Mouse (Mus musculus) neural tube, embryonic 11.5 days (tissue): ENCODE results near the gene Dnajc1. TPM values are rescaled to one million over a fixed set of nuclear protein-coding genes. Genes with fewer than 3 reads are reported as not detected.

Experiments
- ATAC-seq: fragments of 200-750 bp; cut with Nextera tagmentation; 2 replicates; pipeline ENCODE4 v1.8.0; 2017; ENCODE audit warnings: moderate number of reproducible peaks, mild to moderate bottlenecking, moderate TSS enrichment, moderate library complexity; ENCODE audit not compliant: insufficient read depth, low FRiP score, low TSS enrichment
- DNase-seq: peaks from one replicate; pipeline ENCODE4 v3.0.0-alpha.2; 2015; ENCODE audit warnings: low spot score
- H3K27ac ChIP-seq: fragments of 300-500 bp; sonication (generic); 2 replicates; pipeline ENCODE4 v1.5.1; 2014; ENCODE audit warnings: low read depth, mild to moderate bottlenecking, low read length
- H3K27me3 ChIP-seq: fragments of 300-500 bp; sonication (generic); 2 replicates; pipeline ENCODE4 v1.6.1; 2014; ENCODE audit warnings: mild to moderate bottlenecking, low read length, mixed read lengths; ENCODE audit not compliant: control insufficient read depth, insufficient read depth
- H3K36me3 ChIP-seq: fragments of 300-500 bp; sonication (generic); 2 replicates; pipeline ENCODE4 v1.6.1; 2014; ENCODE audit warnings: mild to moderate bottlenecking, low read length, moderate library complexity, mixed read lengths; ENCODE audit not compliant: control insufficient read depth, insufficient read depth
- H3K4me1 ChIP-seq: fragments of 300-500 bp; sonication (generic); 2 replicates; pipeline ENCODE4 v1.6.1; 2014; ENCODE audit warnings: low read length, mixed read lengths; ENCODE audit not compliant: control insufficient read depth, insufficient read depth
- H3K4me2 ChIP-seq: fragments of 300-500 bp; sonication (generic); 2 replicates; pipeline ENCODE4 v1.6.1; 2014; ENCODE audit warnings: low read depth, mild to moderate bottlenecking, moderate library complexity
- H3K4me3 ChIP-seq: fragments of 300-500 bp; sonication (generic); 2 replicates; pipeline ENCODE4 v1.5.1; 2014; ENCODE audit warnings: low read depth, low read length
- H3K9ac ChIP-seq: fragments of 300-500 bp; sonication (generic); 2 replicates; pipeline ENCODE4 v1.6.1; 2014; ENCODE audit warnings: mild to moderate bottlenecking, low read length
- H3K9me3 ChIP-seq: fragments of 300-500 bp; sonication (generic); 2 replicates; pipeline ENCODE4 v1.6.1; 2016; ENCODE audit warnings: low read length; ENCODE audit not compliant: control insufficient read depth
- WGBS: fragments of 180-500 bp; shearing (Covaris S2); extraction: QIAGEN DNeasy Blood & Tissue Kit; methylation state at CpG from one replicate; pipeline ENCODE4 v1.1.7; 2014; 5-methylcytosine and 5-hydroxymethylcytosine counted together
- polyA plus RNA-seq: library from polyadenylated mRNA; unstranded; fragments of >200 nt; fragmentation: Nextera tagmentation; extraction: Ambion mirVana; gene quantifications from 2 replicates; pipeline ENCODE4 v1.2.1, GENCODE M21; 2014

The Dnajc1 gene
- polyA plus RNA-seq, 1 experiment from 2014 or later, result 25.1 TPM

- no peaks in the 10 kb centered on the region for H3K4me1 ChIP-seq
- ATAC-seq, result no peak
- no peaks in the 10 kb centered on the region for H3K27me3 ChIP-seq
- H3K9me3 ChIP-seq, result no peaks in the 10 kb centered on the region
- H3K9ac ChIP-seq, result no peak overlapping the region
- H3K4me2 ChIP-seq, result no peak overlapping the region
- WGBS, result 54% methylated on average over 2 of the region's 2 CpGs
- no peaks in the 10 kb centered on the region for H3K36me3 ChIP-seq
- no peak for DNase-seq
- no peak overlapping the region for H3K27ac ChIP-seq
- H3K4me3 ChIP-seq, result no peak overlapping the region
These were observed 75.7 kb downstream of the Dnajc1 start for GRCm38 (mm10) chr2:18316909-18317308.

DNA sequence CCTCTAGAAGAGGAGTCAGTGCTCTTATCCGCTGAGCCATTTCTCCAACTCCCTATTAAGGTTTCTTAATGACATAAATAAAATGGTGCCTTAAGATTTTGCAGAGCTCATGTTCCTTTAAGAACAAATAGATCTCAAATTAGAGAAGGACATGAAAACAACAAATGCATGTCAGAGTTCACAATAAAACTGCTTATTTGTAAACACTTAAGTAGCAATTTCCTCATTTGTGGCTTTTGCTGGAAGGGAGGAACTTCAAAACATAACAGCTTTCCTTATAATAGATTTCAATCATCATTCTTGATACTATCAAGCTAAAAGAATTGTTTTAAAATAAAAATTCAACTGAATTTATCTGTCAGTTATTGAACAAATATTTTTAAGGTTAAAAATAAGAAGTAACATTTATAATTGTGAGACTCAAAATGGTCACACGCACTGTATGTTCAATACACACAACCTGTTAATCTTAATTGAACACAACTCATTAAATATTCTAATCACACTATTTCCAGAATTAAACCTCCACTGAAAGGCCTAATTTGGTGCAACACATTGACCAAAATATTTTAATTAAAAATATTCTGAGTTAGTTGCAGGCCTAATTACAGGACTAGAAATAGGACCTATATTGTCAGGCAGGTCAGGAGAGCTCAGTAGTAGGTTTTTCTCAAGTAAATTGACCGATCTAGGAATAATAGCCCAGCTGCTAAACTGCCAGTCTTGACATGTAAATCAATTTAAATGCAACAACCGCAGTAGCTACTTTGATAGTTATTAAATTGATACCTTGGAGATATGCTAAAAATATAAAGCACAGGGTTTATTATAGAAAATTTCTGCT is 82.1 kb downstream of the Dnajc1 start:
- no peak overlapping the region for H3K27ac ChIP-seq
- H3K4me1 ChIP-seq, result no peaks in the 10 kb centered on the region
- DNase-seq (no peak), ATAC-seq (no peak)
- 78% methylated on average over 4 of the region's 4 CpGs for WGBS
- no peak overlapping the region for H3K9ac ChIP-seq
- no peaks in the 10 kb centered on the region for H3K36me3 ChIP-seq
- no peaks in the 10 kb centered on the region for H3K27me3 ChIP-seq
- H3K4me2 ChIP-seq, result no peak overlapping the region
- no peak overlapping the region for H3K4me3 ChIP-seq
- no peaks in the 10 kb centered on the region for H3K9me3 ChIP-seq

GRCm38 (mm10) chr2:18307440-18308305 is 85.0 kb downstream of the Dnajc1 start:
- Histone ChIP-seq H3K9ac (no peak overlapping the region), H3K4me2 (no peak overlapping the region), H3K27me3 (no peaks in the 10 kb centered on the region), H3K36me3 (no peaks in the 10 kb centered on the region), H3K9me3 (no peaks in the 10 kb centered on the region), H3K27ac (no peak overlapping the region), H3K4me1 (no peaks in the 10 kb centered on the region), H3K4me3 (no peak overlapping the region)
- WGBS, result 81% methylated on average over 7 of the region's 7 CpGs
- DNase-seq (no peak), ATAC-seq (no peak)

DNA sequence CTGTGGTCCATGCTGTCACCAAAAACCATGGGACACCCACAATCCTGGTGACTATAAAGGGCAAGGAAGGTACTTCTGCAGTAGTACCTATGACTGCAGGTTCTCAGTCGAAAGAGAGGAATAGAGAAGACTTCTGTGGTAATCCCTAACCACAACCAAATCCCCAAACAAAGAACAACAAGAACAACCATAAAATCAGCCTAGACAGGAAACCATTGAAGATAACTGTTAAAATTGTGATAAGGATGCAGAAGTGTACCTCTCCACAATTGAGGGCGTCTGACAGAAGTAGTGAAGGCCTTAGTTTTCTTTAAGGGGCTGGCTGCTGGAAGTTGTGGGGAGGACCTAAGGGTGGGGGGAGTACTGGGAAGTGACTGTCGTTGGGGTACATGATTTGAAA is 91.7 kb downstream of the Dnajc1 start:
- Histone ChIP-seq H3K9ac (no peak overlapping the region), H3K4me1 (no peaks in the 10 kb centered on the region), H3K27me3 (no peaks in the 10 kb centered on the region), H3K9me3 (no peaks in the 10 kb centered on the region), H3K4me3 (no peak overlapping the region), H3K27ac (no peak overlapping the region), H3K36me3 (no peaks in the 10 kb centered on the region; the same call in 1 of the 2 replicates), H3K4me2 (no peak overlapping the region)
- 88% methylated on average over 3 of the region's 3 CpGs for WGBS
- ATAC-seq (no peak), DNase-seq (no peak)

DNA sequence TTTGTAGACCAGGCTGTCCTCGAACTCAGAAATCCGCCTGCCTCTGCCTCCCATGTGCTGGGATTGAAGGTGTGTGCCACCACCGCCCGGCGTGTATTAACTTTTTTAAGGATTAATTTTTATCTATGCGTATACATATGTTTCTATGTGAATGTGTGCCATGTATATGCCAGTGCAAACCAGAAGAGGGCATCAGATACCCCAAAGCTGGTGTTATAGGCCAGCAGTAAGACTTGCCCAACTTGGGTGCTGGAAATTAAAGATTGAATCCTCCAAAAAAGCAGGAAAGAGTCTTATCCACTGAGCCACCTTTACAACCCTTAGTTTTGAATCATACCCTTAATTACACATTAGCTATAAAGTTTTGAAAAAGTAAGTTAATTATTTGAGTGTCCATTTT is 107.5 kb downstream of the Dnajc1 start:
- no peak overlapping the region for H3K4me2 ChIP-seq
- WGBS, result 96% methylated on average over 6 of the region's 6 CpGs
- H3K4me1 ChIP-seq, result no peaks in the 10 kb centered on the region
- no peak overlapping the region for H3K4me3 ChIP-seq
- no peaks in the 10 kb centered on the region for H3K9me3 ChIP-seq
- no peak overlapping the region for H3K9ac ChIP-seq
- no peaks in the 10 kb centered on the region for H3K27me3 ChIP-seq
- no peak for ATAC-seq
- H3K36me3 ChIP-seq, result no peaks in the 10 kb centered on the region
- no peak for DNase-seq
- no peak overlapping the region for H3K27ac ChIP-seq

GRCm38 (mm10) chr2:18265736-18266135 is 126.9 kb downstream of the Dnajc1 start:
- no peaks in the 10 kb centered on the region for H3K9me3 ChIP-seq

DNA sequence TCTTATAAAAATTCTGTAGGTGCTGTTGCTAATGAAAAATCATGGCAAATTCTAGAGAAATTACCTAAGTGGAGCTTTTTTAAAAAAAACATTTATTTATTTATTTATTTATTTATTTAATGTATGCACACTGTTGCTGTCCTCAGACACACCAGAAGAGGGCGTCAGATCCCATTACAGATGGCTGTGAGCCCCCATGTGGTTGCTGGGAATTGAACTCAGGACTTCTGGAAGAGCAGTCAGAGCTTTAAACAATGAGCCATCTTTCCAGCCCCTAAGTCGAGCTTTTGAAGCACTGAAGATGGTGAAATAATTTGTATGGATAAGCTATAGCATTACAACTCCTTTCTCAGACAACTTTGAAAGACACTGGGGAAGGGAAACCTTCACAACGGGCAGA is 128.1 kb downstream of the Dnajc1 start:
- Histone ChIP-seq H3K9me3 (no peaks in the 10 kb centered on the region), H3K9ac (no peak overlapping the region), H3K4me2 (no peak overlapping the region), H3K27me3 (no peaks in the 10 kb centered on the region), H3K27ac (no peak overlapping the region), H3K36me3 (no peaks in the 10 kb centered on the region), H3K4me1 (no peaks in the 10 kb centered on the region), H3K4me3 (no peak overlapping the region)
- DNase-seq (no peak), ATAC-seq (no peak)
- WGBS, result 81% methylated on average over 3 of the region's 3 CpGs

More at GRCm38 (mm10) chr2:18265736-18266135, 126.9 kb downstream of the Dnajc1 start:
- Histone ChIP-seq H3K9ac (no peak overlapping the region), H3K4me2 (no peak overlapping the region), H3K27me3 (no peaks in the 10 kb centered on the region), H3K27ac (no peak overlapping the region), H3K4me1 (no peaks in the 10 kb centered on the region), H3K36me3 (no peaks in the 10 kb centered on the region), H3K4me3 (no peak overlapping the region)
- 86% methylated on average over 1 of the region's 1 CpGs for WGBS
- ATAC-seq (no peak), DNase-seq (no peak)

DNA sequence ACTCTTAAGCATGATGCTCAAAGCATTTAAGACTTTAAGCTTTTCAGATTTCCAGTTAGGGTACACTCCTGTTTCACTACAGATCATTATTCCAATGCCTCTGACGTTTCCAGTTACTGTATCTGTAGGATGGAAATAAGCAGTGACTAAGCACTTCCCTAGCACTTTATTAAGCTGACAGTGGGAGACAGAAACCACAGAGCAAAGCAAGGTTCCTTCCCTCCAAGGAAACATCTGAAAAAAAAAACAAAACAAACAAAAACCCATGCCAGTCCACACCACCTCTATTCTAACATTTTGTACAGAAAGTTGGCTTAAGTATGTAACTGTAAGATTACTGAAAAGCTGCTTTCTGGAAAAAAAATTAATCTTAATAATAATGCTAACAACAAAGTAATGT is 130.3 kb downstream of the Dnajc1 start:
- Histone ChIP-seq H3K4me3 (no peak overlapping the region), H3K27ac (no peak overlapping the region), H3K4me1 (no peaks in the 10 kb centered on the region), H3K9me3 (no peaks in the 10 kb centered on the region), H3K27me3 (no peaks in the 10 kb centered on the region), H3K4me2 (no peak overlapping the region), H3K36me3 (no peaks in the 10 kb centered on the region), H3K9ac (no peak overlapping the region)
- DNase-seq, result no peak
- 53% methylated on average over 1 of the region's 1 CpGs for WGBS
- no peak for ATAC-seq
